Mouse (Mus musculus) myocyte (in vitro differentiated cells): ENCODE results near the gene Ces3a. TPM values are rescaled to one million over a fixed set of nuclear protein-coding genes. Genes with fewer than 3 reads are reported as not detected.
"Not testable (repeated sequence)": the region's sequence is repeated elsewhere in the genome, so short reads cannot be mapped to it uniquely, and the experiment has no call there.

Experiments used
- H3K27me3 ChIP-seq: one replicate; pipeline ENCODE4 v1.6.1; 2011; ENCODE audit not compliant: control insufficient read depth, insufficient read depth, insufficient read length
- H3K36me3 ChIP-seq: one replicate; pipeline ENCODE4 v1.6.1; 2011; ENCODE audit not compliant: control insufficient read depth, insufficient read depth
- H3K4me2 ChIP-seq: one replicate; pipeline ENCODE4 v1.6.1; 2011; ENCODE audit warnings: low read depth, control low read depth
- H3K4me3 ChIP-seq: one replicate; pipeline ENCODE4 v1.5.1; 2011; ENCODE audit warnings: mild to moderate bottlenecking, control low read depth, moderate library complexity
- H3K79me2 ChIP-seq: one replicate; pipeline ENCODE4 v1.6.1; 2011; ENCODE audit not compliant: control insufficient read depth, insufficient read depth
- H3ac ChIP-seq: one replicate; pipeline ENCODE4 v1.6.1; 2011; ENCODE audit not compliant: control insufficient read depth, insufficient read length
- CEBPB ChIP-seq: IDR thresholded peaks from 2 replicates; pipeline ENCODE4 v1.6.1; 2011; ENCODE audit warnings: mild to moderate bottlenecking, moderate library complexity; ENCODE audit not compliant: poor library complexity, insufficient read depth, severe bottlenecking
- E2F4 ChIP-seq: IDR thresholded peaks from one replicate; pipeline ENCODE4 v1.6.1; 2011; ENCODE audit warnings: mild to moderate bottlenecking, control low read depth, moderate library complexity; ENCODE audit not compliant: insufficient read depth
- MAX ChIP-seq: IDR thresholded peaks from one replicate; pipeline ENCODE4 v1.6.1; 2011; ENCODE audit warnings: low read depth, mild to moderate bottlenecking, control low read depth
- MYOD1 ChIP-seq, 3 experiments: IDR thresholded peaks; one replicate each; pipeline ENCODE4 v1.6.1; 2011; ENCODE audit warnings: control low read depth in 2 of 3, low read depth in 2 of 3, mild to moderate bottlenecking in 2 of 3, moderate library complexity in 1 of 3; ENCODE audit not compliant: insufficient read length in 2 of 3, control insufficient read depth in 1 of 3
- MYOG ChIP-seq, 3 experiments: IDR thresholded peaks; one replicate each; pipeline ENCODE4 v1.6.1; 2011; ENCODE audit warnings: control low read depth in 2 of 3, low read depth in 2 of 3, mild to moderate bottlenecking in 2 of 3; ENCODE audit not compliant: insufficient read length in 2 of 3, control insufficient read depth in 1 of 3, insufficient read depth in 1 of 3
- POLR2A ChIP-seq: IDR thresholded peaks from one replicate; pipeline ENCODE4 v1.6.1; 2011; ENCODE audit warnings: low read depth, mild to moderate bottlenecking, control low read depth, moderate library complexity; ENCODE audit not compliant: insufficient read length
- POLR2AphosphoS2 ChIP-seq: IDR thresholded peaks from one replicate; pipeline ENCODE4 v1.6.1; 2011; ENCODE audit warnings: low read depth, control low read depth; ENCODE audit not compliant: insufficient read length
- REST ChIP-seq: IDR thresholded peaks from one replicate; pipeline ENCODE4 v1.6.1; 2011; ENCODE audit warnings: mild to moderate bottlenecking, control low read depth, moderate library complexity; ENCODE audit not compliant: insufficient read depth, insufficient read length
- SRF ChIP-seq: IDR thresholded peaks from one replicate; pipeline ENCODE4 v1.6.1; 2011; ENCODE audit warnings: low read depth; ENCODE audit not compliant: control insufficient read depth, insufficient read length
- TCF12 ChIP-seq: IDR thresholded peaks from one replicate; pipeline ENCODE4 v1.6.1; 2011; ENCODE audit warnings: mild to moderate bottlenecking, control low read depth; ENCODE audit not compliant: poor library complexity, insufficient read depth, severe bottlenecking
- TCF3 ChIP-seq: IDR thresholded peaks from one replicate; pipeline ENCODE4 v1.6.1; 2011; ENCODE audit warnings: low read depth, control low read depth; ENCODE audit not compliant: insufficient read length
- USF1 ChIP-seq: IDR thresholded peaks from one replicate; pipeline ENCODE4 v1.6.1; 2011; ENCODE audit warnings: low read depth, mild to moderate bottlenecking, control low read depth, moderate library complexity
- polyA plus RNA-seq: library from polyadenylated mRNA; unstranded; fragments of >200 nt; fragmentation: generic; extraction: Trizol; gene quantifications from one replicate; pipeline ENCODE4 v1.2.1, GENCODE M21; 2012; ENCODE audit warnings: missing spikeins

Gene Ces3a
- polyA plus RNA-seq, 1 experiment = not detected

DNA sequence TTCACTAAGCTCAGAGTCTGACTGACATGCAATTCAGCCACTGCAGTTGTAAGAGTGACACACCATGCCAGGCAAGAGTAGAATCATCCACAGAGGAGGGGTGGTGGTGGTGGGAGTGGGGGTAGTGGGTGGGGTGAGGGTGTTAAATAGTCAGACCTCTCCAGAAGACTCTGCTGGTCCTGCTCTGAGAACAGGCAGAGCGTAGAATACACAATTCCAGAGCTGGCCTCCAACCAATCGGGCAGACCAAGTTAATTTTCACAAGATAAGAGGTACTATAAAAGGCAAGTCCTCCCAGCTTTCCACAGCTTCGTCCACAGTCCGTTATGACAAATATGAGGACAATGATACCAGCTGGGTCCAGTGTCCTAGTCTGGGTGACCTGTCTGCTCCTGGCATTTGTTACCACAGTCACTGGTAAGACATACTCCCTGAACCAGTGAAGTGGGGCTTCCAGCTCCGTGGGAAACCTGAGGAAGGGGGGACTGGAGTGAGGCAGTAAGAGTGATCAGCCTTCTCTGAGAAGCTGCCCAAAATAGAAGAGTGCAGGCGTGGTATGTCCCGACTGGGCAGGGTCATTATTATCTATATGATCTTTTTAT, 35.1 kb downstream of the Ces3a start, which contains the start of gene Ces3b:
Gene Ces3b (plus strand): TSS at position 305 of the 602 bp plus-strand sequence.
- no peak within 1 kb of the TSS for H3ac ChIP-seq
- TF ChIP-seq E2F4 (no peak), MYOG (IDR thresholded peaks at IDR 0.05; ENCODE audit: control insufficient read depth in 1 of 3, insufficient read depth in 1 of 3, insufficient read length in 2 of 3, low read depth in 2 of 3) (no peak), TCF12 (no peak), SRF (no peak), MAX (no peak), POLR2AphosphoS2 (no peak), REST (no peak), USF1 (no peak), CEBPB (no peak), POLR2A (no peak), TCF3 (no peak), MYOD1 (IDR thresholded peaks at IDR 0.05; ENCODE audit: control insufficient read depth in 1 of 3, insufficient read length in 2 of 3, low read depth in 2 of 3) (no peak)
- H3K4me3 ChIP-seq = no peak within 1 kb of the TSS
- no peak within 1 kb of the TSS for H3K4me2 ChIP-seq
- no peaks in the 10 kb centered on the region for H3K27me3 ChIP-seq
- no peaks in the 10 kb centered on the region for H3K36me3 ChIP-seq
- no peaks in the 10 kb centered on the region for H3K79me2 ChIP-seq

GRCm38 (mm10) chr8:105088166-105088565, 39.8 kb downstream of the Ces3a start:
- not testable (repeated sequence) for H3K79me2 ChIP-seq, H3K4me2 ChIP-seq, H3K36me3 ChIP-seq, H3K4me3 ChIP-seq, H3ac ChIP-seq
- peaks cover 12% of the 10 kb centered on the region for H3K27me3 ChIP-seq

DNA sequence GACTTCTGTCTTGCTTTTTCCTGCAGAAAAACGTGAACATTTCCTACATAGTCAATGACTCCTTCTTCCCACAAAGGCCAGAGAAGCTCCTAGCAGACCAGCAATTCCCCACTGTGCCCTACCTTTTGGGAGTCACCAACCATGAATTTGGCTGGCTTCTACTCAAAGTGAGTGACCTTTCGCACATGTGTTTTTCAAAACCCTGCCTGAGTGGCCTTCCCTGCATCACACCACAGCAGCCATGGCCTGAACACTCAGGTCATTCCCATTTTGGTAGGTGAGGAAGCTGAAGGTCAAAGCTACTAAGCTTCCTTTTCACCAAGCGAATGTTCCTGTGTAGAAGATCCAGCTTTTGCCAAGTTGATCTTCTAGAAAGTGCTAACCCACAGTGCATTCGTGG, 40.2 kb downstream of the Ces3a start:
- Histone ChIP-seq H3ac (no peak overlapping the region), H3K27me3 (peaks cover 12% of the 10 kb centered on the region), H3K4me2 (no peak overlapping the region), H3K36me3 (no peaks in the 10 kb centered on the region), H3K79me2 (no peaks in the 10 kb centered on the region), H3K4me3 (no peak overlapping the region)
- no peak for TF ChIP-seq SRF
- TF ChIP-seq TCF3 = no peak
- TF ChIP-seq REST = no peak
- no peak for TF ChIP-seq CEBPB
- no peak for TF ChIP-seq USF1
- no peak for TF ChIP-seq MYOD1 (IDR thresholded peaks at IDR 0.05; ENCODE audit: control insufficient read depth in 1 of 3, insufficient read length in 2 of 3, low read depth in 2 of 3)
- no peak for TF ChIP-seq TCF12
- TF ChIP-seq POLR2A = no peak
- no peak for TF ChIP-seq POLR2AphosphoS2
- TF ChIP-seq MAX = no peak
- TF ChIP-seq E2F4 = no peak
- no peak for TF ChIP-seq MYOG (IDR thresholded peaks at IDR 0.05; ENCODE audit: control insufficient read depth in 1 of 3, insufficient read depth in 1 of 3, insufficient read length in 2 of 3, low read depth in 2 of 3)

DNA sequence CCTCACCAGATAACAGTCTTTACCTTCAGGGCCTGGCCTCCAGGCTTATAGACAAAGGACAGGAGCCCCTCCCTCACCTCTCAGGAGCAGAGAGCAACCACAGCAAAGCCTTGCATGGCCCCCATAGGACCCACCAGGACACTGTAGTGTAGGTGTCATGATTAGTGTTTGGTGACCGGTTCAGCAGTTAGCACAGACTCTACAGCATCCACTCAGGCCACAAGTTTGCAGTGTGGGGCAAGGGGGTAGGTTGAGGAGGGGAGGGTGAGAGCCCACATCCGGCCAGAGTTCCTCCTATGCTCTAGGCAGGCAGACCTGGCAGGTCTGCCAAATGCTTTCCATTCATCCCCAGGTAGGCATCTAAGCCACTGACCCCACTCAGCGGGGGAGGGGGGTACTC, 45.6 kb downstream of the Ces3a start:
- no peaks in the 10 kb centered on the region for H3K36me3 ChIP-seq
- peaks cover 12% of the 10 kb centered on the region for H3K27me3 ChIP-seq
- H3K4me3 ChIP-seq = no peak overlapping the region
- no peak for TF ChIP-seq MYOD1 (IDR thresholded peaks at IDR 0.05; ENCODE audit: control insufficient read depth in 1 of 3, insufficient read length in 2 of 3, low read depth in 2 of 3)
- no peak for TF ChIP-seq MAX
- no peak for TF ChIP-seq TCF3
- no peak for TF ChIP-seq E2F4
- no peak for TF ChIP-seq CEBPB
- no peak for TF ChIP-seq POLR2AphosphoS2
- TF ChIP-seq USF1 = no peak
- no peak for TF ChIP-seq REST
- no peak for TF ChIP-seq MYOG (IDR thresholded peaks at IDR 0.05; ENCODE audit: control insufficient read depth in 1 of 3, insufficient read depth in 1 of 3, insufficient read length in 2 of 3, low read depth in 2 of 3)
- no peak for TF ChIP-seq SRF
- TF ChIP-seq POLR2A = no peak
- TF ChIP-seq TCF12 = no peak
- H3K4me2 ChIP-seq = no peak overlapping the region
- H3K79me2 ChIP-seq = no peaks in the 10 kb centered on the region
- H3ac ChIP-seq = no peak overlapping the region

- H3K27me3 ChIP-seq, H3ac ChIP-seq, H3K36me3 ChIP-seq, H3K79me2 ChIP-seq, H3K4me3 ChIP-seq, H3K4me2 ChIP-seq: not testable (repeated sequence)
Observed at GRCm38 (mm10) chr8:105102101-105102785, 53.8 kb downstream of the Ces3a start.

- not testable (repeated sequence) for H3K36me3 ChIP-seq, H3ac ChIP-seq, H3K4me3 ChIP-seq, H3K27me3 ChIP-seq, H3K79me2 ChIP-seq, H3K4me2 ChIP-seq
Observed at GRCm38 (mm10) chr8:105103701-105104100, 55.3 kb downstream of the Ces3a start.
